Comparison of ENCODE assay signal across 15 mouse cellular contexts in genomic region chr3:88201640-88202039, GRCm38 (mm10). TPM values are rescaled to one million over a fixed set of nuclear protein-coding genes. Genes with fewer than 3 reads are reported as not detected.
A peak's percentile ranks its signal among the peaks of the same experiment; 100 is the strongest.
DNase-seq lines count a peak whose midpoint lies in the region; ATAC-seq and TF ChIP-seq lines count a peak whose summit lies in the region.
"Had no signal": no experiment of that assay in that cellular context is flagged by ENCODE, and none has a peak within 500 bp of the region (broad histone marks: within the 10 kb centered on the region; RNA-seq: fewer than 3 reads in every experiment).

No protein-coding gene starts in this region.

- H3K4me2 ChIP-seq in forebrain, embryonic 14.5 days (ENCODE audit: low read length): peak overlapping the region; percentile 98
- peak overlapping the region; percentile 95 for H3K4me2 ChIP-seq in hindbrain, postnatal 0 days (ENCODE audit: low read depth, low read length)
- H3K4me2 ChIP-seq in neural tube, embryonic 12.5 days (replicated peaks): peak overlapping the region; percentile 84
- no peak overlapping the region for H3K4me2 ChIP-seq in liver, embryonic 12.5 days
- no peak overlapping the region for H3K4me2 ChIP-seq in intestine, embryonic 15.5 days (replicated peaks)

- H3K27me3 ChIP-seq in forebrain, embryonic 14.5 days (replicated peaks; ENCODE audit: control insufficient read depth, insufficient read depth, low read length): no peaks in the 10 kb centered on the region
- H3K27me3 ChIP-seq in hindbrain, postnatal 0 days (ENCODE audit: insufficient read depth, low read length): no peaks in the 10 kb centered on the region
- peaks cover 58% of the 10 kb centered on the region for H3K27me3 ChIP-seq in neural tube, embryonic 12.5 days (replicated peaks)
- H3K27me3 ChIP-seq in liver, embryonic 12.5 days (replicated peaks): peaks cover 100% of the 10 kb centered on the region
- peaks cover 97% of the 10 kb centered on the region for H3K27me3 ChIP-seq in intestine, embryonic 15.5 days (replicated peaks)

- peaks cover 49% of the 10 kb centered on the region for H3K4me1 ChIP-seq in forebrain, embryonic 14.5 days (ENCODE audit: control insufficient read depth, insufficient read depth, low read length)
- peaks cover 49% of the 10 kb centered on the region for H3K4me1 ChIP-seq in hindbrain, postnatal 0 days (ENCODE audit: insufficient read depth, low read length)
- H3K4me1 ChIP-seq in neural tube, embryonic 12.5 days: peaks cover 60% of the 10 kb centered on the region
- peaks cover 9% of the 10 kb centered on the region; the same call in 1 of the 2 replicates for H3K4me1 ChIP-seq in liver, embryonic 12.5 days
- peaks cover 11% of the 10 kb centered on the region for H3K4me1 ChIP-seq in intestine, embryonic 15.5 days (replicated peaks)

- DNase-seq in layer of hippocampus, adult 2 months (ENCODE audit: low spot score in 2 of 2): no peak
- no peak for DNase-seq in layer of hippocampus, adult 9-11 months
- peak; percentile 29 for DNase-seq in forebrain, embryonic 14.5 days (ENCODE audit: low spot score)
- no peak for DNase-seq in hindbrain, postnatal 0 days (ENCODE audit: low spot score)
- no peak for DNase-seq in frontal cortex, postnatal 25 days (ENCODE audit: low spot score in 2 of 2)
- DNase-seq: gastrocnemius, adult 2 months; kidney, postnatal 14 days; liver had no signal

- WGBS in forebrain, embryonic 14.5 days: 11% methylated on average over 5 of the region's 5 CpGs
- 21% methylated on average over 5 of the region's 5 CpGs for whole genome bisulfite sequencing in hindbrain, postnatal 0 days
- 13% methylated on average over 5 of the region's 5 CpGs for WGBS in neural tube, embryonic 12.5 days
- WGBS in liver, embryonic 12.5 days (ENCODE audit: insufficient replicate concordance): 23% methylated on average over 5 of the region's 5 CpGs
- 14% methylated on average over 5 of the region's 5 CpGs for WGBS in intestine, embryonic 15.5 days

- ATAC-seq in forebrain, embryonic 14.5 days: no peak
- ATAC-seq in hindbrain, postnatal 0 days: no peak
- ATAC-seq in neural tube, embryonic 12.5 days (ENCODE audit: low FRiP score, low read depth): no peak
- ATAC-seq in liver, embryonic 12.5 days: no peak
- no peak for ATAC-seq in intestine, embryonic 15.5 days
- ATAC-seq: activated CD4-positive, CD25-positive, alpha-beta regulatory T cell, adult 4 months had no signal

- TF ChIP-seq CTCF in layer of hippocampus, adult 2 months (conservative IDR thresholded peaks at IDR 0.05): no peak
- no peak for TF ChIP-seq CTCF in hindbrain, postnatal 0 days (IDR thresholded peaks at IDR 0.05; ENCODE audit: low read depth)

- peak overlapping the region; percentile 100 for H3K9ac ChIP-seq in forebrain, embryonic 14.5 days (ENCODE audit: low read length)
- peak overlapping the region; percentile 97 for H3K9ac ChIP-seq in hindbrain, postnatal 0 days (replicated peaks; ENCODE audit: low read length)
- peak overlapping the region; percentile 96 for H3K9ac ChIP-seq in neural tube, embryonic 12.5 days
- no peak overlapping the region for H3K9ac ChIP-seq in liver, embryonic 12.5 days
- no peak overlapping the region for H3K9ac ChIP-seq in intestine, embryonic 15.5 days

- peak overlapping the region; percentile 73 for H3K4me3 ChIP-seq in layer of hippocampus, adult 2 months
- peak overlapping the region; percentile 56 for H3K4me3 ChIP-seq in forebrain, embryonic 14.5 days (ENCODE audit: low read depth, low read length)
- H3K4me3 ChIP-seq in hindbrain, postnatal 0 days (ENCODE audit: low read length): peak overlapping the region; percentile 63
- peak overlapping the region; percentile 54 for H3K4me3 ChIP-seq in neural tube, embryonic 12.5 days
- no peak overlapping the region for H3K4me3 ChIP-seq in liver, embryonic 12.5 days
- no peak overlapping the region for H3K4me3 ChIP-seq in intestine, embryonic 15.5 days (replicated peaks)

- H3K9me3 ChIP-seq in forebrain, embryonic 14.5 days (replicated peaks; ENCODE audit: control insufficient read depth, low read length): no peaks in the 10 kb centered on the region
- no peaks in the 10 kb centered on the region for H3K9me3 ChIP-seq in hindbrain, postnatal 0 days (ENCODE audit: low read length)
- no peaks in the 10 kb centered on the region for H3K9me3 ChIP-seq in neural tube, embryonic 12.5 days
- H3K9me3 ChIP-seq in liver, embryonic 12.5 days (replicated peaks): no peaks in the 10 kb centered on the region
- no peaks in the 10 kb centered on the region for H3K9me3 ChIP-seq in intestine, embryonic 15.5 days

- H3K36me3 ChIP-seq in forebrain, embryonic 14.5 days (ENCODE audit: control insufficient read depth, insufficient read depth, low read length): no peaks in the 10 kb centered on the region
- H3K36me3 ChIP-seq in hindbrain, postnatal 0 days (ENCODE audit: insufficient read depth, low read length): no peaks in the 10 kb centered on the region
- H3K36me3 ChIP-seq in neural tube, embryonic 12.5 days: no peaks in the 10 kb centered on the region
- H3K36me3 ChIP-seq in liver, embryonic 12.5 days: no peaks in the 10 kb centered on the region
- no peaks in the 10 kb centered on the region for H3K36me3 ChIP-seq in intestine, embryonic 15.5 days

- H3K27ac ChIP-seq in layer of hippocampus, adult 2 months: peak overlapping the region; percentile 99
- peak overlapping the region; percentile 100 for H3K27ac ChIP-seq in forebrain, embryonic 14.5 days (ENCODE audit: low read depth, low read length)
- peak overlapping the region; percentile 94 for H3K27ac ChIP-seq in hindbrain, postnatal 0 days
- H3K27ac ChIP-seq in neural tube, embryonic 12.5 days: no peak overlapping the region; the same call in 1 of the 2 replicates
- no peak overlapping the region for H3K27ac ChIP-seq in liver, embryonic 12.5 days
- H3K27ac ChIP-seq in intestine, embryonic 15.5 days: no peak overlapping the region
- H3K27ac ChIP-seq: gastrocnemius, adult 2 months had no signal

RNA-seq across cellular contexts. Expression of gene Rhbg, which starts 52.9 kb away (rescaled TPM):
- total RNA-seq in layer of hippocampus, adult 2 months (2021): not detected
- 0.25 TPM in 1 of 2 replicates, not detected in the other for polyA plus RNA-seq in forebrain, embryonic 14.5 days (2014; fragmentation: Nextera tagmentation; extraction: Ambion mirVana)
- 0.94 and 1.0 TPM in 2 replicates for total RNA-seq in hindbrain, postnatal 0 days (2014; rRNA removed)
- polyA plus RNA-seq in hindbrain, postnatal 0 days (2015; fragmentation: Nextera tagmentation; extraction: Ambion mirVana): 0.37 and 0.43 TPM in 2 replicates
- polyA plus RNA-seq in neural tube, embryonic 12.5 days (2016; fragmentation: Nextera tagmentation; extraction: Ambion mirVana): 0.32 and 0.79 TPM in 2 replicates
- 14.5 and 16.0 TPM in 2 replicates for polyA plus RNA-seq in liver, embryonic 12.5 days (2016; fragmentation: Nextera tagmentation; extraction: Ambion mirVana)
- polyA plus RNA-seq in intestine, embryonic 15.5 days (2015; fragmentation: Nextera tagmentation; extraction: Ambion mirVana): 0.59 and 0.69 TPM in 2 replicates
- total RNA-seq: gastrocnemius, adult 2 months; megakaryocyte-erythroid progenitor cell, adult 5-6 weeks; MEL had no signal
- polyA plus RNA-seq: activated CD4-positive, CD25-positive, alpha-beta regulatory T cell, adult 4 months; inflammation-experienced regulatory T-cells, adult 6 months had no signal

RNA-seq across cellular contexts. Expression of gene Mef2d, which starts 59.5 kb away (rescaled TPM):
- total RNA-seq in layer of hippocampus, adult 2 months (2021): 100 to 1,000 TPM; 206 to 210 TPM
- 17.3 and 20.4 TPM in 2 replicates for polyA plus RNA-seq in forebrain, embryonic 14.5 days (2014; fragmentation: Nextera tagmentation; extraction: Ambion mirVana)
- 44.0 and 50.3 TPM in 2 replicates for total RNA-seq in hindbrain, postnatal 0 days (2014; rRNA removed)
- 13.4 and 19.2 TPM in 2 replicates for polyA plus RNA-seq in hindbrain, postnatal 0 days (2015; fragmentation: Nextera tagmentation; extraction: Ambion mirVana)
- polyA plus RNA-seq in neural tube, embryonic 12.5 days (2016; fragmentation: Nextera tagmentation; extraction: Ambion mirVana): 17.6 and 19.8 TPM in 2 replicates
- 12.1 and 13.6 TPM in 2 replicates for polyA plus RNA-seq in liver, embryonic 12.5 days (2016; fragmentation: Nextera tagmentation; extraction: Ambion mirVana)
- 19.7 and 20.8 TPM in 2 replicates for polyA plus RNA-seq in intestine, embryonic 15.5 days (2015; fragmentation: Nextera tagmentation; extraction: Ambion mirVana)

Comparison
In these comparisons a context has a peak if more than half of its experiments do, and no peak if none do; other contexts are left out.
1. H3K27ac ChIP-seq: peak in layer of hippocampus, adult 2 months (single experiment), forebrain, embryonic 14.5 days (single experiment) and hindbrain, postnatal 0 days (single experiment); none in neural tube, embryonic 12.5 days (single experiment), liver, embryonic 12.5 days (single experiment) and intestine, embryonic 15.5 days (single experiment).
2. H3K4me3 ChIP-seq: peak in layer of hippocampus, adult 2 months (single experiment), forebrain, embryonic 14.5 days (single experiment), hindbrain, postnatal 0 days (single experiment) and neural tube, embryonic 12.5 days (single experiment); none in liver, embryonic 12.5 days (single experiment) and intestine, embryonic 15.5 days (single experiment).
3. H3K4me2 ChIP-seq: peak in forebrain, embryonic 14.5 days (single experiment), hindbrain, postnatal 0 days (single experiment) and neural tube, embryonic 12.5 days (single experiment); none in liver, embryonic 12.5 days (single experiment) and intestine, embryonic 15.5 days (single experiment).
4. H3K9ac ChIP-seq: peak in forebrain, embryonic 14.5 days (single experiment), hindbrain, postnatal 0 days (single experiment) and neural tube, embryonic 12.5 days (single experiment); none in liver, embryonic 12.5 days (single experiment) and intestine, embryonic 15.5 days (single experiment).